Mouse (Mus musculus) liver, postnatal 0 days (tissue): ENCODE data around the gene Polr1a.

ENCODE experiments used
- CTCF ChIP-seq: sonication (generic); IDR thresholded peaks from 2 replicates; pipeline ENCODE4 v1.5.1; 2016; ENCODE audit warnings: antibody characterized with exemption, low read depth
- EP300 ChIP-seq: IDR thresholded peaks from 2 replicates; pipeline ENCODE4 v1.6.1; 2016; ENCODE audit warnings: antibody characterized with exemption, low read depth, mild to moderate bottlenecking

DNA sequence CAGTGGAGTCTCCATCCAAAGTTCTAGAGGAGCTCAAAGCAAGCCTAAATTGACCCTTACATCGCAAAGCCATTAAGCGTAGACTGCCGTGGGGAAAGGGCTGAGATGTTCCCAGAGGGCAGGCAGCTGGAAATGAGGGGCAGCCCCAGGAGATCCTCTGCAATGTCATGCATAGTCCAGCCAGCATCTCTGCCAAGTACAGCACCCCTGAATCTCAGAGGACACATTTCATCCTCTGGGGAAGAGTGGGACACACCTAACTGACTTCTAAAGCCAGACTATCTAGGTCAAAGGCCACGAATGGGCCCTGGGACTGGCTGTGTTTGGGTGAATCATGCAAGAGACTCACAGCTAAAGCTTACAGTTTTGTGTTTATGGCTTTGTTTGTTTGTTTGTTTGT lies 85.2 kb downstream of the Polr1a start:
- TF ChIP-seq CTCF (no peak), EP300 (no peak)
